Mouse (Mus musculus): Measurements from ENCODE around the gene Slc16a5. TPM values are rescaled to one million over a fixed set of nuclear protein-coding genes. Genes with fewer than 3 reads are reported as not detected.

The Slc16a5 gene
- polyA plus RNA-seq, 1 experiment: not detected

DNA sequence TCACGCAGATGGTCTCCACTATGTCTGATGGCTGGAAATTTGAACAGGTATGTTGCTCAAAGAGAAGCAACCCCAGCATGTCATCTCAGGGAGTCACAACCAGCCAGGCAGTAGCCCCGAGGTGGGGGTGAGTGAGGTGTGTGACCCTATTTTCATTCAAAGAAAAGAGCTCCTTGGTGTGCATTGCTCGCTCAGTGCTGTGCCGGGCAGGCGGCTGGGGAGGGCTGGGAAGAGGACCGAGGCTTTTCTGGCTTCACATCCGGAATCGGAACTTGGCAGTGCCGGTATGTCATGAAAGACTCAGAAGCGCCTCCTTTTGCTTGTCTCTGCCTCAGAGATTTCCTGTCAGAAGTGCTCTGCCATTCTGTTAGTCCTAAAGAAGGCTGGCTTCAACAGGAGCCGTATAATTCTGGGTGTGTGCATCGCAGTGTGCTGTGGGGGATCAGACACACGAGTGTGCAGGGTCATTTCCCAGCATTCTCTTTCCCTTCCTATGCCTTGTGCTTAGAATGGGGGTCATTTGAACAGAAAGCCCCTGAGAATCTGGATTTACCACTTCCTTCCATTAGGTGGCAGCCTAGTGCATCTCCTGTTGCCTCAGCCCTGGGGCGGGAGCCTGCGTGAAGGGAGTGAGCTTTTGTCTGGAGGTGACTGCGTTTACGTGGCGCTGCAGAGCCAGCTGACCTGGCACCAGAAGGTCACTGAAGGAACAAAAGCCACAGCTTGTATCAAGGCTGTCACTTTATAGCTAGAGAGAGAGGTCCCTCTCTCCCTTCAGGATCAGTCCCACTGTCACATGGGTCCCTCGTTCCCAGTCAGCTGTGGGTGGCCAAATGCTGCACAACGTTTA lies 34.6 kb upstream of the Slc16a5 start:
- TF ChIP-seq CTCF (IDR thresholded peaks at IDR 0.05; ENCODE audit: insufficient read depth, low read depth, low read length) (peak; percentile 55), POLR2A (IDR thresholded peaks at IDR 0.05; ENCODE audit: insufficient read depth, low read depth, low read length) (0 out of 2 replicates have a peak, but pooled peaks have one; percentile 7)
- Histone ChIP-seq H3K27ac (ENCODE audit: insufficient read depth, low read depth, low read length) (peak overlapping the region; percentile 26; the same call in 1 of the 2 replicates), H3K4me3 (ENCODE audit: insufficient read depth, low read depth, low read length) (peak overlapping the region; percentile 31), H3K4me1 (ENCODE audit: control insufficient read depth, insufficient read depth, low read length) (peaks cover 9% of the 10 kb centered on the region)
- WGBS: 26% methylated on average over 20 of the region's 20 CpGs

GRCm38 (mm10) chr11:115429307-115429706 lies 33.0 kb upstream of the Slc16a5 start:
- WGBS: 82% methylated on average over 7 of the region's 7 CpGs
- Histone ChIP-seq H3K27ac (ENCODE audit: insufficient read depth, low read depth, low read length) (no peak overlapping the region), H3K4me1 (ENCODE audit: control insufficient read depth, insufficient read depth, low read length) (peaks cover 9% of the 10 kb centered on the region), H3K4me3 (ENCODE audit: insufficient read depth, low read depth, low read length) (no peak overlapping the region)
- no peak for TF ChIP-seq POLR2A (IDR thresholded peaks at IDR 0.05; ENCODE audit: insufficient read depth, low read depth, low read length)
- no peak for TF ChIP-seq CTCF (IDR thresholded peaks at IDR 0.05; ENCODE audit: insufficient read depth, low read depth, low read length)

- 92% methylated on average over 6 of the region's 6 CpGs for WGBS
- TF ChIP-seq CTCF (IDR thresholded peaks at IDR 0.05; ENCODE audit: insufficient read depth, low read depth, low read length) (no peak), POLR2A (IDR thresholded peaks at IDR 0.05; ENCODE audit: insufficient read depth, low read depth, low read length) (no peak)
- H3K4me1 ChIP-seq (ENCODE audit: control insufficient read depth, insufficient read depth, low read length): peaks cover 12% of the 10 kb centered on the region
- H3K27ac ChIP-seq (ENCODE audit: insufficient read depth, low read depth, low read length): no peak overlapping the region
- no peak overlapping the region for H3K4me3 ChIP-seq (ENCODE audit: insufficient read depth, low read depth, low read length)
These were observed 31.7 kb upstream of the Slc16a5 start for GRCm38 (mm10) chr11:115430561-115430960.

DNA sequence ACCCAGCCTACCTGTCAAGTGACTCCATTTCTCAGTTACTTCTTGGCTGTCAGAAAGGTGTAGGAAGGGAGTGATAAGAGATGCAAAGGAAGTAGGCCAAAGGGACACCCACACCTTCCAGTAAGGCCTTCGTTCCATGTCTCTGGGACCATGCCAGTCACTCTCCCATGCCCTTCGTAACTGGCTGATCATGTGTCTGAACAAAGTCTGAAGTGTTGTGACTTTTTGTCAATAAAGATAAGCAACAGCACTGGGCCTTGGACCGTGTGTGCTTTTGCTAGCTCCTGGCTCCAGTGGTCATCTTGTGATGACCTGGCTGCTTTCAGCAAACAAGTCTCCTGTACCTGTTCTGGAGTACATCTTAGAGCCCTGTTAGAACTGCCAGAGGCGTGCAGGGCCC lies 29.5 kb upstream of the Slc16a5 start:
- H3K4me3 ChIP-seq (ENCODE audit: insufficient read depth, low read depth, low read length): no peak overlapping the region
- 86% methylated on average over 4 of the region's 4 CpGs for WGBS
- H3K4me1 ChIP-seq (ENCODE audit: control insufficient read depth, insufficient read depth, low read length): peaks cover 15% of the 10 kb centered on the region
- no peak overlapping the region for H3K27ac ChIP-seq (ENCODE audit: insufficient read depth, low read depth, low read length)
- TF ChIP-seq POLR2A (IDR thresholded peaks at IDR 0.05; ENCODE audit: insufficient read depth, low read depth, low read length) (no peak), CTCF (IDR thresholded peaks at IDR 0.05; ENCODE audit: insufficient read depth, low read depth, low read length) (no peak)

DNA sequence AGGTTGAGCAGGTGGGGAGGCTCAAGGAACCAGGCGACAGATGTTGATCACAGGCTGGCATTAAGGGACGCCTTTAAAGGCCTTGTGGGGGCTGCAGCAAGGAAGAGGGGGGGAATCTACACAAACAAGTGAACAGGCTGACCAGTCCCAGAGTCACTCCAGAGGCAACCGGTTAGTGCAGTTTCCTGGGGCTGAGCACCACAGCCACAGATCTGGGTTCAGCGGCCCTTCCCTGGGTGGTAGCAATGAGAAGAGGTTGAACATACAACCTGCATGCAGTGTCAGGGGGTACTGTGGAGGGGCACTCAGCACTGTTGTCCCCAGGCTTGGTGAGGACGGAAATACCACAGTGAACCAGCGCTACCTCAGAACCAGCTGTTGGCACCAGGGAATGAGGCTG lies 28.9 kb upstream of the Slc16a5 start:
- H3K27ac ChIP-seq (ENCODE audit: insufficient read depth, low read depth, low read length): no peak overlapping the region
- peaks cover 13% of the 10 kb centered on the region for H3K4me1 ChIP-seq (ENCODE audit: control insufficient read depth, insufficient read depth, low read length)
- TF ChIP-seq POLR2A (IDR thresholded peaks at IDR 0.05; ENCODE audit: insufficient read depth, low read depth, low read length): no peak
- no peak for TF ChIP-seq CTCF (IDR thresholded peaks at IDR 0.05; ENCODE audit: insufficient read depth, low read depth, low read length)
- H3K4me3 ChIP-seq (ENCODE audit: insufficient read depth, low read depth, low read length): no peak overlapping the region
- WGBS: 85% methylated on average over 6 of the region's 6 CpGs

DNA sequence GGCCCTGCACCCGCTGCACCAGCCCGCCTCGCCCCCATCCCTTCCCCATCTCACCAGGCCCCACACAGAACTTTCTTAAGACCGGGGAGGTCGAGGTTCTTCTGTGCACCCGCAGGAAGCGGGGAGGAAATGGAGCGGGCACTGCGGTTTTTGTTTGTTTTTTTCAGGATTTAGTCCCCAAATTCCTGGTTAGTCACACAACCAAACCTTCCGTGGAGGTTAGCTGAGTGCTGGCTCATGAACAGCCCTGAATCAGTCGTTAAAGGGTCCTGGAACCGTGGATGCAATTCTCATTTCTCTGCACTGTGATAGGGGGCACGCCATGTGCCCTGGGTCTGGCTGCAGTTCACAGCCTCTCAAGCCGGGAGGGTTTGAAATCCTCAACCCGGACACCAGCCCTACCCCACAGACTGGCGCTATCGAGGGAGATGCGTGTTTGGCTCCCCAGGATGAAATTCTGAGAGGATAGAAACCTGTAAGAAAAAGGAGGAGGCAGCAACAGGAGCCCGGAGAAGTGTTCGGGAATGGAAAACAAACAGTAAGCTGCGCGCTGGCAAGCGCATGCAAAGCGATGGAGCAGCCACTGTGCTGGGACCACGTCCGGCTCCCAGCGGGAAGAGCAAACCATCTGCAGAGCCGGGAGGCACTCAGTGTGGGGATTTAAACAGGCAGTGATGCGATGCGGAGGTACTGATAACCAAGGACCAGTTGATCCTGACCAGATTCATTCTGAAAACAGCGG lies 26.5 kb upstream of the Slc16a5 start:
- H3K27ac ChIP-seq (ENCODE audit: insufficient read depth, low read depth, low read length): no peak overlapping the region
- H3K4me3 ChIP-seq (ENCODE audit: insufficient read depth, low read depth, low read length): peak overlapping the region; percentile 28
- H3K4me1 ChIP-seq (ENCODE audit: control insufficient read depth, insufficient read depth, low read length): peaks cover 13% of the 10 kb centered on the region
- no peak for TF ChIP-seq CTCF (IDR thresholded peaks at IDR 0.05; ENCODE audit: insufficient read depth, low read depth, low read length)
- no peak for TF ChIP-seq POLR2A (IDR thresholded peaks at IDR 0.05; ENCODE audit: insufficient read depth, low read depth, low read length)
- WGBS: 7% methylated on average over 31 of the region's 31 CpGs

GRCm38 (mm10) chr11:115437571-115438122 lies 24.6 kb upstream of the Slc16a5 start:
- no peak overlapping the region for H3K4me3 ChIP-seq (ENCODE audit: insufficient read depth, low read depth, low read length)
- TF ChIP-seq POLR2A (IDR thresholded peaks at IDR 0.05; ENCODE audit: insufficient read depth, low read depth, low read length) (no peak), CTCF (IDR thresholded peaks at IDR 0.05; ENCODE audit: insufficient read depth, low read depth, low read length) (no peak)
- 44% methylated on average over 5 of the region's 5 CpGs for WGBS
- H3K4me1 ChIP-seq (ENCODE audit: control insufficient read depth, insufficient read depth, low read length): peaks cover 13% of the 10 kb centered on the region
- H3K27ac ChIP-seq (ENCODE audit: insufficient read depth, low read depth, low read length): no peak overlapping the region

DNA sequence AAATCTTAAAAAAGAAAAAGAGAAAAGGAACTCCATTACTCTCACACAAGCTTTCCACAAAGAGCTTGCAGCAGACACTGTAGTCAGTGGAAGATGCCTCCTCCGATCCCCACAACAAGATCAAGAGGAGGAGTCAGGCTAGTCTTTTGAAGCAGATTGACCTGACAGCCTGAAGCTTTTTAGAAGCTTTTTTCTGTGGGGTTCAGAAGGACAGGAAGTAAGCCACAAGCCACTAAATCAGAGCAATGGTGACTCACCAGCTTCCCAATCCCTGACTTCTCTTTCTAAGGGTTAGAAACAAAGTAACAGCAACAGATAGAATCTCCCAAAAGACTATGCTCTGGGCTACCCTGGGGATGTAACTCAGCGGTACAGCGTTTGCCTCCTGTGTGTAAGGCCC lies 22.9 kb upstream of the Slc16a5 start:
- TF ChIP-seq CTCF (IDR thresholded peaks at IDR 0.05; ENCODE audit: insufficient read depth, low read depth, low read length): no peak
- TF ChIP-seq POLR2A (IDR thresholded peaks at IDR 0.05; ENCODE audit: insufficient read depth, low read depth, low read length): no peak
- H3K27ac ChIP-seq (ENCODE audit: insufficient read depth, low read depth, low read length): no peak overlapping the region
- H3K4me1 ChIP-seq (ENCODE audit: control insufficient read depth, insufficient read depth, low read length): peaks cover 13% of the 10 kb centered on the region
- H3K4me3 ChIP-seq (ENCODE audit: insufficient read depth, low read depth, low read length): no peak overlapping the region
- 85% methylated on average over 3 of the region's 3 CpGs for WGBS
